In the genomic region with DNA sequence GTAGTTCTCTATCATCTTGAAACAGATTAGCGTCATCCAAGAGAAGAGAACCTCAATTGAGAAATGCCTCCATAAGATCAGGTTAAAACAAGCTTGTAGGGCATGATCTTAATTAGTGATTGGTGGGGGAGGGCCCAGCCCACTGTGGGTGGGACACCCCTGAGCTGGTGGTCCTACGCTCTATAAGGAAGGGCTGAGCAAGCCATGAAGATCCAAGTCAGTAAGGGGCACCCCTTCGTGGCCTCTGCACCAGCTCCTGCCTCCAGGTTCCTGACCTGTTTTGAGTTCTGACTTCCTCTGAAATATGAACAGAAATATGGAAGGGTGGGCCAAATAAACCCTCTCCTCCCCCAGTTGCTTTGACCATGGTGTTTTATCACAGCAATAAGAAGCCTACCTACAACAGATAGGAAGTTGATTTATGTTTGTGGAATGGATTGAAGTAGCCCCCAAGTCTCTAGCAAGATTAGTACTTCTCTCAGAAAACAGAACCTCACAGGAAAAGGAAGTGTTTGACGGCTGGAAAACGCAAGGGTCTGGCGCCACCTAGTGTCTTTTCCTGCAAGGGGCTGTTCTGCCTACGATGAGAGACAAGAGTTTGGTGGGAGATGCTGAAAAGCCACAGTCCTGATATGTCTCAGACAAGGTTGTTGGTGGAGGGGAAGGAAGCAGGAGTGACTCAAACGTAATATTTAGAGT, we compare ENCODE assay signal across 8 mouse cellular contexts.
DNase-seq lines count a peak whose midpoint lies in the region; ATAC-seq lines count a peak whose summit lies in the region.

No protein-coding gene starts in this region.

- H3K27ac ChIP-seq in hindbrain, embryonic 14.5 days = no peak overlapping the region

- no peaks in the 10 kb centered on the region for H3K9me3 ChIP-seq in hindbrain, embryonic 14.5 days (ENCODE audit: control insufficient read depth, low read length)

- no peak overlapping the region for H3K9ac ChIP-seq in hindbrain, embryonic 14.5 days

- no peaks in the 10 kb centered on the region for H3K27me3 ChIP-seq in hindbrain, embryonic 14.5 days (ENCODE audit: control insufficient read depth, insufficient read depth, low read length)

- H3K4me2 ChIP-seq in hindbrain, embryonic 14.5 days (replicated peaks) = no peak overlapping the region

- H3K4me3 ChIP-seq in hindbrain, embryonic 14.5 days (replicated peaks; ENCODE audit: low read length) = no peak overlapping the region

- WGBS in hindbrain, embryonic 14.5 days = 28% methylated on average over 8 of the region's 8 CpGs

- H3K4me1 ChIP-seq in hindbrain, embryonic 14.5 days (replicated peaks; ENCODE audit: control insufficient read depth, insufficient read depth, low read length) = peaks cover 15% of the 10 kb centered on the region; the same call in 1 of the 2 replicates

- peak; percentile 52 for ATAC-seq in hindbrain, embryonic 14.5 days (ENCODE audit: low FRiP score)

- DNase-seq in R1 (ENCODE audit: low read depth, low spot score) = peak; percentile 81
- DNase-seq in cerebellum, adult 9-10 months = peak; percentile 76
- DNase-seq in frontal cortex, adult 2 months (ENCODE audit: extremely low spot score in 1 of 2, low spot score in 1 of 2) = peak; percentile 42 to 95
- peak; percentile 91 for DNase-seq in hindbrain, embryonic 14.5 days (ENCODE audit: low spot score)
- peak; percentile 83 to 91 for DNase-seq in layer of hippocampus, postnatal 14 days (ENCODE audit: low spot score in 2 of 2)
- peak; percentile 92 for DNase-seq in lung, postnatal 36 days
- DNase-seq in retina, embryonic 14.5 days (ENCODE audit: low spot score) = peak; percentile 94
- DNase-seq in thymus, postnatal 4 days = peak; percentile 92

- H3K36me3 ChIP-seq in hindbrain, embryonic 14.5 days (replicated peaks; ENCODE audit: control insufficient read depth, insufficient read depth) = no peaks in the 10 kb centered on the region
